Mouse (Mus musculus) lung, embryonic 15.5 days (tissue): ENCODE results near the gene Scg5. TPM values are rescaled to one million over a fixed set of nuclear protein-coding genes. Genes with fewer than 3 reads are reported as not detected.

Source experiments
- polyA plus RNA-seq: library from polyadenylated mRNA; unstranded; fragments of >200 nt; fragmentation: Nextera tagmentation; extraction: Ambion mirVana; gene quantifications from 2 replicates; pipeline ENCODE4 v1.2.1, GENCODE M21; 2015

Scg5 gene
- polyA plus RNA-seq, 1 experiment from 2014 or later = 1.6 TPM

Other genes starting within 250 kb of the Scg5 start
- gene Grem1, start 70.5 kb downstream of the Scg5 start, polyA plus RNA-seq = 0.14 TPM in 2 replicates
- 30.3 and 30.9 TPM in 2 replicates for gene Arhgap11a, start 19.5 kb upstream of the Scg5 start, polyA plus RNA-seq
- gene Gjd2, start 184.5 kb upstream of the Scg5 start, polyA plus RNA-seq = 0.05 and 0.21 TPM in 2 replicates
- gene Actc1, start 224.4 kb upstream of the Scg5 start, polyA plus RNA-seq = 405 and 508 TPM in 2 replicates